Mouse (Mus musculus): Measurements from ENCODE around the gene Mdm4. TPM values are rescaled to one million over a fixed set of nuclear protein-coding genes. Genes with fewer than 3 reads are reported as not detected.

The Mdm4 gene
- total and polyA plus RNA-seq, 3 experiments, result 19.8 to 28.1 TPM; not detected in 1

- no peak for TF ChIP-seq ELF1 (IDR thresholded peaks at IDR 0.05; ENCODE audit: low read depth, low read length)
- TF ChIP-seq E2F4 (IDR thresholded peaks at IDR 0.05; ENCODE audit: borderline replicate concordance, low read depth, low read length), result no peak
- no peak for TF ChIP-seq MEF2A (IDR thresholded peaks at IDR 0.05; ENCODE audit: extremely low read depth, insufficient replicate concordance, low read depth, low read length, poor library complexity, severe bottlenecking)
- no peak for TF ChIP-seq ZKSCAN1 (IDR thresholded peaks at IDR 0.05; ENCODE audit: low read depth, low read length)
- no peak for TF ChIP-seq USF1 (IDR thresholded peaks at IDR 0.05; ENCODE audit: low read depth, low read length)
- TF ChIP-seq MYC (IDR thresholded peaks at IDR 0.05; ENCODE audit: low read depth, low read length), result no peak
- no peak for TF ChIP-seq EP300 (IDR thresholded peaks at IDR 0.05; ENCODE audit: low read depth in 1 of 2, low read length in 2 of 2)
- TF ChIP-seq USF2 (IDR thresholded peaks at IDR 0.05; ENCODE audit: borderline replicate concordance in 1 of 2, insufficient read depth in 1 of 2, low read depth in 1 of 2, low read length in 2 of 2), result no peak
- no peak for TF ChIP-seq POLR2AphosphoS2 (IDR thresholded peaks at IDR 0.05; ENCODE audit: low read length)
- TF ChIP-seq ZMIZ1 (IDR thresholded peaks at IDR 0.05; ENCODE audit: low read depth, low read length), result no peak
- Histone ChIP-seq H3K9ac (ENCODE audit: control insufficient read depth, low read depth, low read length, poor library complexity, severe bottlenecking) (no peak overlapping the region), H3K36me3 (ENCODE audit: control insufficient read depth in 1 of 2, insufficient read depth in 2 of 2, low read length in 2 of 2) (no peaks in the 10 kb centered on the region), H3K27me3 (ENCODE audit: control insufficient read depth in 1 of 2, insufficient read depth in 2 of 2, low read length in 2 of 2) (no peaks in the 10 kb centered on the region), H3K79me2 (ENCODE audit: control insufficient read depth, insufficient read depth, low read length, poor library complexity) (no peaks in the 10 kb centered on the region), H3K9me3 (replicated peaks; ENCODE audit: insufficient read depth, low read length) (no peaks in the 10 kb centered on the region), H3K27ac (ENCODE audit: control insufficient read depth, low read depth, low read length) (no peak overlapping the region), H3K4me3 (ENCODE audit: control insufficient read depth in 1 of 2, insufficient read depth in 1 of 2, low read depth in 2 of 2, low read length in 2 of 2) (no peak overlapping the region), H3K4me1 (ENCODE audit: control insufficient read depth in 1 of 2, insufficient read depth in 2 of 2, low read length in 2 of 2) (no peaks in the 10 kb centered on the region)
- no peak for DNase-seq (ENCODE audit: low read depth, low spot score)
Observed at GRCm38 (mm10) chr1:132934856-132935255, 95.5 kb downstream of the Mdm4 start.

GRCm38 (mm10) chr1:132932421-132932820, 97.9 kb downstream of the Mdm4 start:
- no peaks in the 10 kb centered on the region for H3K79me2 ChIP-seq (ENCODE audit: control insufficient read depth, insufficient read depth, low read length, poor library complexity)
- no peaks in the 10 kb centered on the region for H3K4me1 ChIP-seq (ENCODE audit: control insufficient read depth in 1 of 2, insufficient read depth in 2 of 2, low read length in 2 of 2)
- no peaks in the 10 kb centered on the region for H3K9me3 ChIP-seq (replicated peaks; ENCODE audit: insufficient read depth, low read length)
- H3K36me3 ChIP-seq (ENCODE audit: control insufficient read depth in 1 of 2, insufficient read depth in 2 of 2, low read length in 2 of 2), result no peaks in the 10 kb centered on the region
- TF ChIP-seq SMC3 (IDR thresholded peaks at IDR 0.05; ENCODE audit: low read depth, low read length), result no peak
- H3K27ac ChIP-seq (ENCODE audit: control insufficient read depth, low read depth, low read length), result no peak overlapping the region
- no peak overlapping the region for H3K4me3 ChIP-seq (ENCODE audit: control insufficient read depth in 1 of 2, insufficient read depth in 1 of 2, low read depth in 2 of 2, low read length in 2 of 2)
- no peak overlapping the region for H3K9ac ChIP-seq (ENCODE audit: control insufficient read depth, low read depth, low read length, poor library complexity, severe bottlenecking)
- H3K27me3 ChIP-seq (ENCODE audit: control insufficient read depth in 1 of 2, insufficient read depth in 2 of 2, low read length in 2 of 2), result no peaks in the 10 kb centered on the region
- no peak for DNase-seq (ENCODE audit: low read depth, low spot score)

- H3K27ac ChIP-seq (ENCODE audit: control insufficient read depth, low read depth, low read length), result no peak overlapping the region
- no peaks in the 10 kb centered on the region for H3K79me2 ChIP-seq (ENCODE audit: control insufficient read depth, insufficient read depth, low read length, poor library complexity)
- H3K9me3 ChIP-seq (replicated peaks; ENCODE audit: insufficient read depth, low read length), result no peaks in the 10 kb centered on the region
- H3K9ac ChIP-seq (ENCODE audit: control insufficient read depth, low read depth, low read length, poor library complexity, severe bottlenecking), result no peak overlapping the region
- DNase-seq (ENCODE audit: low read depth, low spot score), result no peak
- H3K27me3 ChIP-seq (ENCODE audit: control insufficient read depth in 1 of 2, insufficient read depth in 2 of 2, low read length in 2 of 2), result peaks cover 0 to 6% of the 10 kb centered on the region in 2 experiments; a peak in 2 of 4 replicates
- no peak overlapping the region for H3K4me3 ChIP-seq (ENCODE audit: control insufficient read depth in 1 of 2, insufficient read depth in 1 of 2, low read depth in 2 of 2, low read length in 2 of 2)
- H3K36me3 ChIP-seq (ENCODE audit: control insufficient read depth in 1 of 2, insufficient read depth in 2 of 2, low read length in 2 of 2), result no peaks in the 10 kb centered on the region
- no peaks in the 10 kb centered on the region for H3K4me1 ChIP-seq (ENCODE audit: control insufficient read depth in 1 of 2, insufficient read depth in 2 of 2, low read length in 2 of 2)
- TF ChIP-seq HCFC1 (IDR thresholded peaks at IDR 0.05; ENCODE audit: low read depth, low read length) (no peak), MYB (IDR thresholded peaks at IDR 0.05; ENCODE audit: low read depth, low read length) (no peak), SMC3 (IDR thresholded peaks at IDR 0.05; ENCODE audit: low read depth, low read length) (no peak), USF2 (IDR thresholded peaks at IDR 0.05; ENCODE audit: borderline replicate concordance in 1 of 2, insufficient read depth in 1 of 2, low read depth in 1 of 2, low read length in 2 of 2) (no peak), E2F4 (IDR thresholded peaks at IDR 0.05; ENCODE audit: borderline replicate concordance, low read depth, low read length) (no peak), CTCF (IDR thresholded peaks at IDR 0.05 in 2 of 3, conservative IDR thresholded peaks at IDR 0.05 in 1 of 3; ENCODE audit: control insufficient read depth in 1 of 3, insufficient read depth in 1 of 3, low read depth in 2 of 3, low read length in 3 of 3, poor library complexity in 1 of 3, severe bottlenecking in 1 of 3) (no peak), RAD21 (IDR thresholded peaks at IDR 0.05; ENCODE audit: low read depth, low read length) (no peak), USF1 (IDR thresholded peaks at IDR 0.05; ENCODE audit: low read depth, low read length) (no peak), CHD1 (IDR thresholded peaks at IDR 0.05; ENCODE audit: low read depth, low read length) (no peak), POLR2AphosphoS2 (IDR thresholded peaks at IDR 0.05; ENCODE audit: low read length) (no peak), KAT2A (conservative IDR thresholded peaks at IDR 0.05; ENCODE audit: low read depth, low read length) (no peak), POLR2A (IDR thresholded peaks at IDR 0.05; ENCODE audit: control insufficient read depth in 1 of 2, insufficient read depth in 1 of 2, low read depth in 1 of 2, low read length in 2 of 2, poor library complexity in 1 of 2) (no peak), GABPA (IDR thresholded peaks at IDR 0.05; ENCODE audit: low read depth, low read length) (no peak), EP300 (IDR thresholded peaks at IDR 0.05; ENCODE audit: low read depth in 1 of 2, low read length in 2 of 2) (no peak)
Observed at GRCm38 (mm10) chr1:132930291-132930690, 100.1 kb downstream of the Mdm4 start.

Data from MEL (cell line).